Mouse (Mus musculus): ENCODE measurements around the gene L1td1. TPM values are rescaled to one million over a fixed set of nuclear protein-coding genes. Genes with fewer than 3 reads are reported as not detected.
A peak's percentile ranks its signal among the peaks of the same experiment; 100 is the strongest.

Gene L1td1
- not detected for total RNA-seq (2021)
- long read RNA-seq, experiment 1, result 0 reads
- long read RNA-seq, experiment 2, result 0 reads

DNA sequence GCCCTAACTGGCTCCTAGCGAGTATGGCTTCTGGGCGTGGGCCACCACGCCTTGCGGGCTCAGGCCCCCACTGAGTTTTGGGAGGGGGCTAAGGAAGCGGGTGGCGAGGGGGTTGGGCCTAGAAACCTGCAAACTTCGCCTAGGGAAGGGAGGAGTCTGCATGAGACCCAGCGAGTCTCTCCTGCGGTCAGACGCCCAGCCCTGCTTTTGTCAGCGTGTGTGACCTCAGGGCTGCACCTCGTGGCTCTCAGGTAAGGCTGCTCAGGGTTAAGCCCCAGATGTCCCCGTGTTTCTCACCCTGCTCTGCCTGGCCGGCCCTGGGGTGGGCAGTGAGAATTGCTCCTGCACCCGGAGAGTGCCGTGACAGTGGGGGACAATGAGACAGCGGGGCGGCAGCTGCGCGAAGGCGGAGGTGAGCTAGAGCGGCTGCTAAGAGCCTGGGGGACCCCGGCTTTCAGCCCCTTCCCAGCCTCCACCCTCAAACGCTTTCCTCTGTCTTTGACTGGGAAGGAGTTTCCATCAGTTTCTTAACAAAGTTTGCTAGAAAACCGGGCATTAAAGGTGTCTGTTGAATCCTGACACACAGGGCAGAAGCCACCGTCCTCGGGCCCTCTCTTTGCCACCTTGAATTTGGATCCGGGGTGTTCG is at the start of gene L1td1:
Gene L1td1, plus strand, starts transcription at position 145 of the 648 bp plus-strand sequence.
- H3K4me3 ChIP-seq, result peak within 1 kb of the TSS; percentile 34
- DNase-seq, result no peak
- intact Hi-C loops (cut with DNase I), result no loop called here
- H3K27ac ChIP-seq, result no peak within 1 kb of the TSS
- no peak for TF ChIP-seq CTCF (IDR thresholded peaks at IDR 0.05)

DNA sequence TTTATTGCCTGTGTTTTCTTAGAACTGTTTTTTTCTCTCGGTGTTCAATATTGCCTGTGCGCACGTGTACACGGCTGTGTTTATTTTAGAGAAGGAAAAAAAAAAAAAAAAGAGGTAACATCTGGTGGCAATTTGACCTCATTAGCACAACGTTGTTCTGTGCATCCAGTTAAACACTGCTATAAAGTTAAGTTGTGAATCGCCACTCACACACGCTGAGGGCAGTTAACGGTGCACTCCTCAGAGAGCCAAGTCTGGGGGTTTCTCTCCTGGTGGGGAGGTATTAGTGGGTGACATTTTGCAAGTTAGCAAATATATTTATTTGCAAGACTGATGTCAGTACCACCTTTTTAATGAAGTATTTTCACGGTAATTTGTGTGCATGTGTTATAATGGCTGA is 49.0 kb upstream of the L1td1 start:
- no peak for DNase-seq
- intact Hi-C loops (cut with DNase I), result no loop called here
- Histone ChIP-seq H3K27ac (no peak overlapping the region), H3K4me3 (no peak overlapping the region)
- TF ChIP-seq CTCF (IDR thresholded peaks at IDR 0.05), result no peak

DNA sequence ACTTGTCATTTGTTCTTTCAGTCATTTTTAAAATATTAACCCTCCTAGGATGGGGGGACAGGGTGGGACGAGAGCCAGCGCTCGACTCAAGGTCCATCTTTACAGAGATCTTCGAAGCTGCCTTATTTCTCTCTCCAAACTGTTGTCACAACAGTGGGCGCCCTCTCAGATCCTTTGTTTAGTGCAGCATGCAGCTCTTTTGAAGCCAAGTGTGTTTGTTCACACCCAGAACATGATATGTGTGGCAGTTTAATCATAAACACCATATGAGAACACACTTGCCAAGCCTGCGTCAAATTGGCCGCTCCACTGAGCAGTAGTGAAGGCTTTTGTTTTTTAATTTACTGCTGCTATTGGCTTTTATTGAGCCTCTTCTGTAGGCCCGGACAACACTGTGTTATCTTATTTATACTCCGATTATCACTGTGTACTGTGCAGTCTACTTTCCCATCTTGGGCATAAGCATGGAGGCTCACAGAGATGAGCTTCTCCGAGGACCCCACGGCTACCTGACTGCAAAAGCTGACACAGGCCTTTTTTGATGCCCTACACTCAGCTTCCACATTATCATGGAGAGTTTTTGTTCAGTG is 39.8 kb upstream of the L1td1 start:
- Histone ChIP-seq H3K4me3 (no peak overlapping the region), H3K27ac (no peak overlapping the region)
- intact Hi-C loops (cut with DNase I), result no loop called here
- no peak for DNase-seq
- no peak for TF ChIP-seq CTCF (IDR thresholded peaks at IDR 0.05)

DNA sequence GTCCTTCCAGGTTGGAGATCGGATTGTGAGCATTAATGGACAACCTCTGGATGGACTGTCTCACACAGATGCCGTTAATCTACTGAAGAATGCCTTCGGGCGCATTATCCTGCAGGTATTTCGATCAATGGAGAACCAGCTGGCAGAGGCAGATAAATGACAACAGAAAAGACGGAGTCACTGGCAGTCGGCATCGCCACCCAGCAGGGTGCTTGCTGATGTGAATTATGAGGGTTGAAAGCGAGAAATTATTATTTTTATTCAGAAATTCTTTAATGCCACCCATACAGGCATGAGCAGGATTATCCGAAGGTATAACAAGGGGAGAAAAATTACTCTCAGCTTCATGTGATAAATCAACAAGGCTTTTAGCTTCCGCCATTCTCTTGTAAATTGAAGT is 38.4 kb upstream of the L1td1 start:
- H3K27ac ChIP-seq, result no peak overlapping the region
- intact Hi-C loops (cut with DNase I), result no loop called here
- H3K4me3 ChIP-seq, result no peak overlapping the region
- DNase-seq, result no peak
- no peak for TF ChIP-seq CTCF (IDR thresholded peaks at IDR 0.05)

DNA sequence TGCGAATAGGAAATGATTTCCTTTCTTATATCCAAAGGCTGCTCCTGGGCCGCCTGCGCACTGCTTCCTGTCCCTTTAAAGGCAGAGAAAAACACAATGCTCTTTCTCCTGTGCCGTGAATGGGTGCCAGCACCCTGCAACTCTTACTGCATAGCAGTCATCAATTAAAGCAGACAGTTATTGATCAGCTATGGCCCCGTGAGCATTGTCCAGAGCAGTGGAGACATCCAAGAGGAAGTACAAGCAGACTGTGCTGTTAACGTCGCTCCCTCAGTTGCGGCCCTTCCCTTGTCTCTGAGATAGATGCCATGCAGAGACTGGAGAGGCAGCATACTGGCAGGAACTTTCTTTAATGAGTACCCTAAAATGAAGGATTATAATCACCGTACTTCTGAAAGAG is 38.0 kb upstream of the L1td1 start:
- intact Hi-C loops (cut with DNase I), result no loop called here
- no peak for DNase-seq
- H3K4me3 ChIP-seq, result no peak overlapping the region

DNA sequence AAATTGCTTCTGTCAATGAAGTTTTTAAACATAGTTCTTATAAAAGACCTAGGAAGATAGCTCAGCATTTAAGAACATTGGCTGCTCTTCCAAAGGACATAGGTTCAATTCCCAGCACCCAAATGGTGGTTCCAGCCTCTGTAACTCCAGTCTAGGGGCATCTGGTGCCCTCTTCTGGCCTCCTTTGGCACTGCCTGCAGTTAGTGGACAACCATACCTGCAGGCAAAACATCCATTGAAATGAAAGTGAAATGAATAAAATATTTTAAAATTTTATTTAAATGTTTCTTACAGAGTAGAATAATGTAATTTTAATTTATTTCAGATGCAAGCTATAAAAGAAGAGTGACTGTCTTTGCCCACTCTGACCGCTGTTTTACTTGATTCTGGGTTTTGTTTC is 36.5 kb upstream of the L1td1 start:
- TF ChIP-seq CTCF (IDR thresholded peaks at IDR 0.05), result peak; percentile 44; the same call in 1 of the 2 replicates
- intact Hi-C loops (cut with DNase I), result no loop called here
- Histone ChIP-seq H3K4me3 (no peak overlapping the region), H3K27ac (no peak overlapping the region)
- no peak for DNase-seq

More for the DNA sequence above, 38.0 kb upstream of the L1td1 start:
- H3K27ac ChIP-seq, result no peak overlapping the region
- no peak for TF ChIP-seq CTCF (IDR thresholded peaks at IDR 0.05)

DNA sequence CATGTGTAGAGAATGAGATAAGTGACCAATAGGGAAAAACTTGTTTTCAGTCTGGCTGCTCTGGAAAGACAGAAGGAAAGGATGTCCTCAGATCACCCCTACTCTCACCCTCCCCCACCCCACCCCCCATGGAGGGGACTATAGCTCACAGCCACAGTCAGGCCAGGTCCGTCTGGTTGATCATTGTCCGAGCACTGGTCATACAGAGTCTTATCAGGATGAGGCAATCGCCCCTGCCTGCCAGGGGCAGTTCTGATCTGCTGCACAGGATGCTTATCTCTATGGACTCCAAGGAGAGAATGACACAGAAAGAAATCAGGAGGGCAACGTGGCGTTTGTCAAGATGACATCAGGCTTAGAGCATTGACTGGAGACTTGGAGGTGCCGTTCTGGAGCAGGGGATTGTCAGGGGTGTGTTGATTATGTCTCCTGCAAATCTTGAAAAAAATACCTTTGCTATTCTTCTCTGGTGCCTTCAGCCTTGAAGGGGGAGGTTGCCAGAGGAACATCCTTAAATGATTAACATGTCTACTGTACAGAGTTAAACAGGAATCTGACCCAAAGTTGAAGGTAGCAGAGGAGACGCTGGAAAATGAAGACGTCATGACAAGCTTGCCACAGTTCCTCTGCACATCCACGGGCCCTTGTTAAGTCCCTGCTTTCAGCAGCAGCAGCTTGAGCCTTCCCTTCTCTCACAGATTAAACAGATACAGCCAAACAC is 32.9 kb upstream of the L1td1 start:
- TF ChIP-seq CTCF (IDR thresholded peaks at IDR 0.05), result no peak
- no peak overlapping the region for H3K27ac ChIP-seq
- DNase-seq, result no peak
- no peak overlapping the region for H3K4me3 ChIP-seq
- intact Hi-C loops (cut with DNase I), result no loop called here

DNA sequence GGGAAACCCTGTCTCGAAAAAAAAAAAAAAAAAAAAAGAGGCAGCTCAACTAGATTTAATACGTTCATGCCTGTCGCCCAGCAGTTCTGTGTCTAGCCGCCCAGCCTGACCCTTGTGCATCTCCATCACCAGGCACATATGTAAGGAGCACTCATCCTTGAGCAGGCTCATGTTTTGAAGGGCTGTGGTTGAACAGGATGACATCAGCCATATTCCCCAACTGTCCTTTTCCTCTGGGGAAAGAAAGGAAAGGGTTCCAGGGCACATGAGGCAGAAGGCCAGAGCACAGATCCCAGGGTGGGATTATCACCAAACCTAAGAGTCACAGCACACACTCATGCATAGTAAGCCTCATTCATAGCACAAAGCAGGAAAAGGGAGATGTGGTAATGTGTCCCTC is 28.6 kb upstream of the L1td1 start:
- no peak for TF ChIP-seq CTCF (IDR thresholded peaks at IDR 0.05)
- Histone ChIP-seq H3K4me3 (no peak overlapping the region), H3K27ac (no peak overlapping the region)
- intact Hi-C loops (cut with DNase I), result no loop called here
- DNase-seq, result no peak

DNA sequence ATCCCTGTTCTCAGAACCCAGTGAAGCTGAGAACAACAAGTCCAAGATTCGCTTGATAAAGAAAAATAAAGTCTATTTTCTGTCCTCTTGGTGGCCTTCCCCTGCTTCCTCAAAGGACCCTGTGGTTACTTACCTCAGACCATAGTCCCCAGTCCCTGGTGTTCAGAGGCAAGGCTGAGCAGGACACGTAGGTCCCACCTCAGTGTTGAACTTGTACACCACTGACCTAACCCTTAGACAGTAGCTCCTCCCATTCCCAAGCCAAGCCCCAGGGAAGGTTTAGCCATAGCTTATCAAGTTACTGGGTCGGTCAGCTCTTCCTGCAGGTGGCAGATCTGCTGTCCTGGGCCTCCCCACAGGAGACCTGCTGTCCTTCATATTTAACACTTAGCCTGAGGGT is 27.6 kb upstream of the L1td1 start:
- H3K27ac ChIP-seq, result no peak overlapping the region
- no peak overlapping the region for H3K4me3 ChIP-seq
- no peak for DNase-seq
- intact Hi-C loops (cut with DNase I), result no loop called here
- TF ChIP-seq CTCF (IDR thresholded peaks at IDR 0.05), result no peak

DNA sequence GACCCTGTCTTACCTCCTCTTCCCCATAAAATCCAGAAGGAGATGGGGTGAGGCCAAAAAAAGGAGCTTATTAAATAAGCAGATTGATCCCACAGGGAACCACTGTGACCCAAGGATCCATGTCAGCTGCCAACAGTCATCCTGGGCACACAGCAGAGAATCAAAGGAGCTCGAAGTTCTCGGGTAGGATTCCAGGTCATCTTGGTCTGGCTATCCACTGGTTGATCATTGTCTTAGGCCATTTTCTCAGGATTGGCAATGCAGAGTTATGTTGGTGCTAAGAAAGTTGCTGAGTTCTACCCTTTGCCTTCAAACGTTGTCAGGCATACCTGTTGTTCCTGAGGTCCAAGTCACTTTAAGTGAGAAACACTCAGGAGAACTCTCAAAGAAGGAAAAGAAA is 26.4 kb upstream of the L1td1 start:
- no peak overlapping the region for H3K27ac ChIP-seq
- H3K4me3 ChIP-seq, result no peak overlapping the region
- DNase-seq, result no peak
- no peak for TF ChIP-seq CTCF (IDR thresholded peaks at IDR 0.05)
- intact Hi-C loops (cut with DNase I), result loop anchor here (5.0 kb wide), 1 partner anchor 948 kb away; no protein-coding TSS in a partner anchor

DNA sequence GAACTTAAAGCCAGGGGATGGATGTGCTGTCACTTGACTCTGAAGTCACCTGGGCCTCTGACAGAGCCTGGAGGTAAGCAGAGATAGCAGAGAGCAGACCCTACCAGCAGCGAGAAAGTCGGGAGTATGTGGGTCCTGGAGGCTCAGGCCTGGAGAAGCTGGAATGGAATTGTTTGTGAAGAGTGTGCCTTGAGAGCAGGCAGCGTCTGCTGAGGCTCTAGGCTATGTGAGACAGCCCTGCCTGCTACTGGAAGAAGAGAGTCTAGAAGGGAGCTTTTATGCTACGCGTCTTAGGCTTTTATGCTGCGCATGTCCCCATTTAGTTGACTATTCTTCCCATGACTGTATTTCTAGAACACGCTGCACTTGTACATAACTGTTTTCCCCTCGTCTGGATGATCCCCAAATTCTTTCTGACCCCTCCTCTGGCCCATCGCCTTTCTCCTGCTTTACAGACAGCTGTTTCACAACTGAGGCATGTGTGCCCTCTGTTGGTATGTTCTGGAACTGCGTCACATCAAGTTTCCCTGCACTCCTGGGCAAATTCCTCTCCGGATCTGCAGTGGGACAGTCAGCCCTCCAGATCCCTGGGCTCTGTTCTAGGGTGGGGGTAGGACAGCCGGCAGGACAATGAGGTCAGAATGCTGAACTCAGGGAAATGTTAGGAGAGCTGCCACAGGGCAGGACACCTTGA is 24.2 kb upstream of the L1td1 start:
- intact Hi-C loops (cut with DNase I), result loop anchor here (1.0 to 5.0 kb wide), 2 partner anchors 157 to 950 kb away; no protein-coding TSS in a partner anchor
- DNase-seq, result peak; percentile 73
- TF ChIP-seq CTCF (IDR thresholded peaks at IDR 0.05), result peak; percentile 82
- no peak overlapping the region for H3K27ac ChIP-seq
- H3K4me3 ChIP-seq, result no peak overlapping the region

DNA sequence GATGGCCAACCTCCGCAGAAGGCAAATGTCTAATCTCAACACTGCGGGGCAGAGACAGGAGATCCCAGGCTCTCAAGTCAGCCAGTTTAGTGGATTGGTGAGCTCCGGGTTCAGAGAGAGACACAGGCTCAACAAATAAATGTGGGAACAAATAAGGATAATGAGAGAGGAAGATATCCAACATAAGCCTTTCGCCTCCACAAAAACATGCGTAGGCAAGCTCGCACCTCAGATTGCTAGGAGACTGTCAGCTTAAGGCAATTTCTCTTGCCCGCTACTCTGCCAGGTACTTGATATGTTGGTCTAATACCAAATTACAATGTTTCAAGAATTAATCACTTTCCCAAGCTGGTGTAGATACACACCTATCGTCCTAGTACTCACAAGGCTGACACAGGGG is 15.6 kb upstream of the L1td1 start:
- Histone ChIP-seq H3K4me3 (no peak overlapping the region), H3K27ac (no peak overlapping the region)
- intact Hi-C loops (cut with DNase I), result no loop called here
- no peak for DNase-seq
- no peak for TF ChIP-seq CTCF (IDR thresholded peaks at IDR 0.05)
